Mouse (Mus musculus) CH12.LX (cell line): ENCODE measurements at regions not wholly inside any gene's neighbourhood (a gene's known extent, or its start where the extent isn't known, plus 50 kb on each side); places are given as distances from the start of the nearest gene placed in this dataset.

Experiments
- DNase-seq: peaks from one replicate; pipeline ENCODE4 v3.0.0-alpha.2; 2013; ENCODE audit errors: extremely low read depth
- H3K27ac ChIP-seq: 2 replicates; pipeline ENCODE4 v1.5.1; 2012; ENCODE audit warnings: low read depth, mild to moderate bottlenecking, control low read depth, moderate library complexity; ENCODE audit not compliant: insufficient read depth
- H3K27me3 ChIP-seq: replicated peaks from 2 replicates; pipeline ENCODE3; 2012; ENCODE audit warnings: inconsistent platforms
- H3K36me3 ChIP-seq, 2 experiments: replicated peaks in 1 of 2; 2 replicates each; pipeline versions ENCODE3 to v1.6.1; 2012; ENCODE audit warnings: inconsistent platforms in 1 of 2, low read length in 1 of 2, mild to moderate bottlenecking in 1 of 2, mixed read lengths in 1 of 2, moderate library complexity in 1 of 2; ENCODE audit not compliant: control insufficient read depth in 1 of 2, insufficient read depth in 1 of 2
- H3K4me1 ChIP-seq, 2 experiments: 2 replicates each; pipeline ENCODE4 v1.6.1; 2012; ENCODE audit warnings: inconsistent platforms in 1 of 2, moderate library complexity in 1 of 2; ENCODE audit not compliant: insufficient read depth in 2 of 2, control insufficient read depth in 1 of 2
- H3K4me2 ChIP-seq: 2 replicates; pipeline ENCODE4 v1.6.1; 2012; ENCODE audit warnings: low read depth, mild to moderate bottlenecking, control low read depth; ENCODE audit not compliant: poor library complexity, insufficient read depth, severe bottlenecking
- H3K4me3 ChIP-seq, 3 experiments: fragments of 150-350 bp in 1 of 3; sonication (generic) in 1 of 3; replicated peaks in 1 of 3; 2 replicates each; pipeline versions ENCODE3 to v1.5.1; 2011 to 2012; ENCODE audit warnings: low read depth in 2 of 3, low read length in 2 of 3, mild to moderate bottlenecking in 2 of 3, moderate library complexity in 2 of 3, control low read depth in 1 of 3, improper control_type of control experiment in 1 of 3, inconsistent platforms in 1 of 3, mixed read lengths in 1 of 3; ENCODE audit not compliant: poor library complexity in 1 of 3
- H3K79me2 ChIP-seq: replicated peaks from 2 replicates; pipeline ENCODE4 v1.6.1; 2012; ENCODE audit warnings: mild to moderate bottlenecking, moderate library complexity; ENCODE audit not compliant: control insufficient read depth, poor library complexity, insufficient read depth, severe bottlenecking; ENCODE audit errors: extremely low read depth
- H3K9ac ChIP-seq: 2 replicates; pipeline ENCODE4 v1.6.1; 2012; ENCODE audit warnings: low read depth, mild to moderate bottlenecking, control low read depth, moderate library complexity; ENCODE audit not compliant: insufficient read depth
- H3K9me3 ChIP-seq: replicated peaks from 2 replicates; pipeline ENCODE3; 2012; ENCODE audit warnings: low read length, inconsistent platforms, mixed read lengths
- CHD1 ChIP-seq: IDR thresholded peaks from 2 replicates; pipeline ENCODE4 v1.6.1; 2012; ENCODE audit warnings: low read depth, low read length, improper control_type of control experiment, inconsistent platforms
- E2F4 ChIP-seq: IDR thresholded peaks from 2 replicates; pipeline ENCODE4 v1.6.1; 2011; ENCODE audit warnings: low read depth, low read length, improper control_type of control experiment; ENCODE audit not compliant: insufficient replicate concordance
- ELF1 ChIP-seq: IDR thresholded peaks from 2 replicates; pipeline ENCODE4 v1.6.1; 2014; ENCODE audit warnings: low read depth, mild to moderate bottlenecking, inconsistent platforms, low read length, improper control_type of control experiment
- HCFC1 ChIP-seq: IDR thresholded peaks from 2 replicates; pipeline ENCODE4 v1.6.1; 2012; ENCODE audit warnings: low read depth, mild to moderate bottlenecking, inconsistent platforms, low read length, improper control_type of control experiment
- MAFK ChIP-seq: IDR thresholded peaks from 2 replicates; pipeline ENCODE4 v1.6.1; 2011; ENCODE audit warnings: low read length, improper control_type of control experiment; ENCODE audit not compliant: insufficient replicate concordance
- MAZ ChIP-seq: IDR thresholded peaks from 2 replicates; pipeline ENCODE4 v1.6.1; 2012; ENCODE audit warnings: low read depth, mild to moderate bottlenecking, inconsistent platforms, low read length, improper control_type of control experiment, moderate library complexity
- MEF2A ChIP-seq: IDR thresholded peaks from 2 replicates; pipeline ENCODE4 v1.6.1; 2014; ENCODE audit warnings: low read depth, mild to moderate bottlenecking, inconsistent platforms, low read length, improper control_type of control experiment, borderline replicate concordance
- MYC ChIP-seq: IDR thresholded peaks from 2 replicates; pipeline ENCODE4 v1.6.1; 2011; ENCODE audit warnings: low read depth, mild to moderate bottlenecking, improper control_type of control experiment, low read length
- NELFE ChIP-seq: IDR thresholded peaks from 2 replicates; pipeline ENCODE4 v1.6.1; 2011; ENCODE audit warnings: low read depth, low read length, improper control_type of control experiment
- PAX5 ChIP-seq: IDR thresholded peaks from 2 replicates; pipeline ENCODE4 v1.6.1; 2012; ENCODE audit warnings: low read length, inconsistent platforms, mixed read lengths
- POLR2AphosphoS2 ChIP-seq: IDR thresholded peaks from 2 replicates; pipeline ENCODE4 v1.6.1; 2011; ENCODE audit warnings: low read depth, low read length, improper control_type of control experiment
- RAD21 ChIP-seq: IDR thresholded peaks from 2 replicates; pipeline ENCODE4 v1.6.1; 2011; ENCODE audit warnings: low read depth, mild to moderate bottlenecking, low read length, improper control_type of control experiment, moderate library complexity
- RCOR1 ChIP-seq: conservative IDR thresholded peaks from 2 replicates; pipeline ENCODE4 v1.6.1; 2012; ENCODE audit warnings: low read depth, mild to moderate bottlenecking, inconsistent platforms, low read length, improper control_type of control experiment
- SMC3 ChIP-seq: IDR thresholded peaks from 2 replicates; pipeline ENCODE4 v1.6.1; 2011; ENCODE audit warnings: low read depth, low read length, improper control_type of control experiment
- TBP ChIP-seq: conservative IDR thresholded peaks from 2 replicates; pipeline ENCODE4 v1.6.1; 2011; ENCODE audit warnings: low read depth, low read length, improper control_type of control experiment
- TCF12 ChIP-seq: IDR thresholded peaks from 2 replicates; pipeline ENCODE4 v1.6.1; 2014; ENCODE audit warnings: low read depth, mild to moderate bottlenecking, inconsistent platforms, low read length, improper control_type of control experiment
- UBTF ChIP-seq: IDR thresholded peaks from 2 replicates; pipeline ENCODE4 v1.6.1; 2012; ENCODE audit warnings: low read depth, mild to moderate bottlenecking, inconsistent platforms, low read length, improper control_type of control experiment, moderate library complexity
- USF1 ChIP-seq: IDR thresholded peaks from 2 replicates; pipeline ENCODE4 v1.6.1; 2014; ENCODE audit warnings: low read depth, mild to moderate bottlenecking, inconsistent platforms, low read length, improper control_type of control experiment
- USF2 ChIP-seq: conservative IDR thresholded peaks from 2 replicates; pipeline ENCODE4 v1.6.1; 2011; ENCODE audit warnings: low read depth, low read length, improper control_type of control experiment
- ZC3H11A ChIP-seq: IDR thresholded peaks from 2 replicates; pipeline ENCODE4 v1.6.1; 2012; ENCODE audit warnings: low read depth, mild to moderate bottlenecking, inconsistent platforms, low read length, improper control_type of control experiment
- ZMIZ1 ChIP-seq: IDR thresholded peaks from 2 replicates; pipeline ENCODE4 v1.6.1; 2012; ENCODE audit warnings: low read depth, mild to moderate bottlenecking, inconsistent platforms, low read length, improper control_type of control experiment
- dilution Hi-C: fragments of 300-500 bp; cut with MboI; formaldehyde crosslinking; loops from 2 replicates; pipeline ENCODE4 v1.14.3; 2020; ENCODE audit warnings: low sequenced_read_pairs; ENCODE audit not compliant: extremely low pct_unique_long_range_greater_than_20kb, extremely low pct_ligation_motif_present
- in situ Hi-C: fragments of 300-500 bp; cut with MboI; formaldehyde crosslinking; loops from 3 replicates; pipeline ENCODE4 v1.14.3; 2019; ENCODE audit warnings: low sequenced_read_pairs, low pct_ligation_motif_present, low pct_unique_long_range_greater_than_20kb, mixed read lengths

DNA sequence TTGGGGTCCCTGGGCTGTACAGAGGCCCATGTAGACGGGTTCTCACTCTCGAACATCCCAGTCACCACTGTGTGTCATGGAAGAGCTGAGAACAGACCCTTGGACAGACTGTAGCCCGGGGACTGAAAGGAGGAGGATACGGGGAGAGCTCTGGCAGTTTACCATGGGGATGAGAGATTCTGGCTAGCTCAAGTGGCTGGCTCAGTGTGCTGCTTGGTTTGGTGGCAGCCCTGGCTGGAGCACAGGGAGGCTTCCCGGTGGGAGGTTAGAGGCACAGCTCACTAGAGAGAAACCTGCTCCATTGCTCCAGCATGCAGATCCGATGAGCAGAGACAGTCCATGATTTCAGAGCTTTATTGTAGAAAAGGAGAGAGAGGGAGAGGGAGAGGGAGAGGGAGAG is 82.7 kb upstream of the Sv2c start:
- H3K79me2 ChIP-seq = no peaks in the 10 kb centered on the region
- H3K4me3 ChIP-seq = no peak overlapping the region
- TF ChIP-seq MYC (no peak), RCOR1 (no peak), MAFK (no peak), MEF2A (no peak), ZC3H11A (no peak), TCF12 (no peak), TBP (no peak), MAZ (no peak), RAD21 (no peak), HCFC1 (no peak), CHD1 (no peak), NELFE (no peak), USF2 (no peak), ELF1 (no peak)
- H3K27me3 ChIP-seq = no peaks in the 10 kb centered on the region
- H3K36me3 ChIP-seq = no peaks in the 10 kb centered on the region
- no peak overlapping the region for H3K9ac ChIP-seq
- H3K4me2 ChIP-seq = no peak overlapping the region
- no peaks in the 10 kb centered on the region for H3K4me1 ChIP-seq
- dilution Hi-C loops (no loop called here), in situ Hi-C loops (no loop called here)
- no peaks in the 10 kb centered on the region for H3K9me3 ChIP-seq
- no peak overlapping the region for H3K27ac ChIP-seq
- DNase-seq = no peak

DNA sequence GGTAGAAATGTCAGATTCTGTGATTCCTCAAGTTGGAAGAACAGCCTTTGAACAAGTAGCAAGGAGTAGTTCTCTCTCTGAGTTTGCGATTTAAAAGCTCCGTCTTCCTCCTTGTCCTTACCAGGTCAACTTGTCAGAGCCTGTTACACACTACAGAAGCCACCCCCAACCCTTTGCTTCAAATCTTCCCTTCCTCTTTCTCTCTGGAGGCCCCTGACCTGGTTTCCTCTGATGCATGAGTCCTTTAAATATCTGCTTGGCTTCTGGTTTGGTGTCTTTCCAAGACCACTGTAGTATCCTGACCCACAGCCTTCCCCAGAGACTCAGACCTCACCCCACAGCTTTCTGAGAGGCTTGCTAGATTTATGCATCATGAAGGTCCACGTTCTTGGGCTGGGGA is 73.7 kb upstream of the Sv2c start:
- dilution Hi-C loops = no loop called here

More for the DNA sequence above, 73.7 kb upstream of the Sv2c start:
- Histone ChIP-seq H3K79me2 (no peaks in the 10 kb centered on the region), H3K27me3 (no peaks in the 10 kb centered on the region), H3K9me3 (no peaks in the 10 kb centered on the region), H3K9ac (no peak overlapping the region), H3K4me1 (peaks cover 0 to 5% of the 10 kb centered on the region in 2 experiments; a peak in 2 of 4 replicates), H3K4me2 (no peak overlapping the region), H3K27ac (no peak overlapping the region), H3K4me3 (no peak overlapping the region), H3K36me3 (no peaks in the 10 kb centered on the region)
- DNase-seq = peak; percentile 6
- in situ Hi-C loops = no loop called here
- TF ChIP-seq RCOR1 = no peak
- no peak for TF ChIP-seq SMC3
- TF ChIP-seq RAD21 = no peak
- TF ChIP-seq MAZ = no peak
- TF ChIP-seq USF1 = no peak
- TF ChIP-seq POLR2AphosphoS2 = no peak
- TF ChIP-seq ZMIZ1 = no peak
- TF ChIP-seq PAX5 = no peak
- no peak for TF ChIP-seq UBTF
- no peak for TF ChIP-seq MAFK
- TF ChIP-seq E2F4 = no peak
- TF ChIP-seq NELFE = no peak
